Comparison of ENCODE assay signal across 17 mouse cellular contexts in genomic region chr12:3674913-3675312, GRCm38 (mm10).
DNase-seq lines count a peak whose midpoint lies in the region; TF ChIP-seq lines count a peak whose summit lies in the region.
"Had no signal": no experiment of that assay in that cellular context is flagged by ENCODE, and none has a peak within 500 bp of the region (broad histone marks: within the 10 kb centered on the region; RNA-seq: fewer than 3 reads in every experiment).

No protein-coding gene starts in this region.

- no peak overlapping the region for H3K9ac ChIP-seq in heart, adult 2 months (ENCODE audit: low read depth, low read length)
- H3K9ac ChIP-seq: limb, embryonic 15.5 days; lung, embryonic 14.5 days; midbrain, embryonic 15.5 days; neural tube, embryonic 12.5 days had no signal

- H3K4me3 ChIP-seq in olfactory bulb, adult 2 months (ENCODE audit: insufficient read depth, low read depth, low read length), result no peak overlapping the region
- H3K4me3 ChIP-seq in heart, adult 2 months, result no peak overlapping the region
- H3K4me3 ChIP-seq: forebrain, embryonic 10.5 days; limb, embryonic 15.5 days; midbrain, embryonic 15.5 days; neural tube, embryonic 12.5 days had no signal

- TF ChIP-seq CTCF in olfactory bulb, adult 2 months (IDR thresholded peaks at IDR 0.05; ENCODE audit: insufficient read depth, low read depth, low read length), result no peak
- no peak for TF ChIP-seq CTCF in heart, adult 2 months (IDR thresholded peaks at IDR 0.05)

- 42% methylated on average over 9 of the region's 9 CpGs for whole genome bisulfite sequencing in olfactory bulb, adult 2 months
- 84% methylated on average over 9 of the region's 9 CpGs for whole genome bisulfite sequencing in heart, adult 2 months

- H3K27ac ChIP-seq in olfactory bulb, adult 2 months (ENCODE audit: insufficient read depth, low read depth, low read length), result peak overlapping the region; percentile 74
- no peak overlapping the region for H3K27ac ChIP-seq in heart, adult 2 months
- H3K27ac ChIP-seq: forebrain, embryonic 10.5 days; kidney, postnatal 0 days; limb, embryonic 15.5 days; midbrain, embryonic 15.5 days; neural tube, embryonic 12.5 days had no signal

- peaks cover 15% of the 10 kb centered on the region for H3K4me1 ChIP-seq in olfactory bulb, adult 2 months (ENCODE audit: control insufficient read depth, insufficient read depth, low read length)
- H3K4me1 ChIP-seq in heart, adult 2 months (ENCODE audit: control insufficient read depth, insufficient read depth, low read length), result no peaks in the 10 kb centered on the region
- H3K4me1 ChIP-seq: neural tube, embryonic 12.5 days had no signal

- TF ChIP-seq POLR2A in olfactory bulb, adult 2 months (IDR thresholded peaks at IDR 0.05; ENCODE audit: insufficient read depth, low read depth, low read length), result no peak
- TF ChIP-seq POLR2A in heart, adult 2 months (IDR thresholded peaks at IDR 0.05; ENCODE audit: insufficient read depth, low read depth, low read length), result no peak

- DNase-seq in brain, adult 2 months (ENCODE audit: low read depth, low spot score), result peak; percentile 93
- peak; percentile 47 to 70 for DNase-seq in frontal cortex, postnatal 25 days (ENCODE audit: low spot score in 2 of 2)
- peak; percentile 33 to 47 for DNase-seq in layer of hippocampus, postnatal 25 days (ENCODE audit: extremely low spot score in 1 of 2, low spot score in 1 of 2)
- DNase-seq in heart, adult 2 months, result no peak
- no peak for DNase-seq in yolk sac, embryonic 10.5 days (ENCODE audit: low spot score)
- DNase-seq in kidney, postnatal 10 days, result no peak
- DNase-seq: adrenal gland, adult 8-10 months; B cell, adult 2 months; cerebellum, postnatal 14 days; gastrocnemius, postnatal 25 days; lung, embryonic 14.5 days had no signal

- TF ChIP-seq EP300 in heart, adult 2 months (IDR thresholded peaks at IDR 0.05; ENCODE audit: insufficient read depth, low read depth, low read length), result no peak

- H3K36me3 ChIP-seq in heart, adult 2 months (ENCODE audit: control insufficient read depth, insufficient read depth, low read length), result no peaks in the 10 kb centered on the region
- H3K36me3 ChIP-seq: limb, embryonic 15.5 days; midbrain, embryonic 15.5 days; neural tube, embryonic 12.5 days had no signal

- H3K79me2 ChIP-seq in heart, adult 2 months (replicated peaks; ENCODE audit: control insufficient read depth, insufficient read depth, low read length), result no peaks in the 10 kb centered on the region

- intact Hi-C loops in heart, adult 2 months (cut with DNase I), result no loop called here

- no peaks in the 10 kb centered on the region for H3K27me3 ChIP-seq in heart, adult 2 months (ENCODE audit: control insufficient read depth, insufficient read depth, low read length)
- H3K27me3 ChIP-seq: limb, embryonic 15.5 days; midbrain, embryonic 15.5 days; neural tube, embryonic 12.5 days had no signal

Comparison
In these comparisons a context has a peak if more than half of its experiments do, and no peak if none do; other contexts are left out.
1. DNase-seq: peak in brain, adult 2 months (single experiment), frontal cortex, postnatal 25 days (2 of 2) and layer of hippocampus, postnatal 25 days (2 of 2); none in heart, adult 2 months (0 of 2), yolk sac, embryonic 10.5 days (single experiment) and kidney, postnatal 10 days (single experiment).